Mouse (Mus musculus): ENCODE measurements around the gene Phldb3.

DNA sequence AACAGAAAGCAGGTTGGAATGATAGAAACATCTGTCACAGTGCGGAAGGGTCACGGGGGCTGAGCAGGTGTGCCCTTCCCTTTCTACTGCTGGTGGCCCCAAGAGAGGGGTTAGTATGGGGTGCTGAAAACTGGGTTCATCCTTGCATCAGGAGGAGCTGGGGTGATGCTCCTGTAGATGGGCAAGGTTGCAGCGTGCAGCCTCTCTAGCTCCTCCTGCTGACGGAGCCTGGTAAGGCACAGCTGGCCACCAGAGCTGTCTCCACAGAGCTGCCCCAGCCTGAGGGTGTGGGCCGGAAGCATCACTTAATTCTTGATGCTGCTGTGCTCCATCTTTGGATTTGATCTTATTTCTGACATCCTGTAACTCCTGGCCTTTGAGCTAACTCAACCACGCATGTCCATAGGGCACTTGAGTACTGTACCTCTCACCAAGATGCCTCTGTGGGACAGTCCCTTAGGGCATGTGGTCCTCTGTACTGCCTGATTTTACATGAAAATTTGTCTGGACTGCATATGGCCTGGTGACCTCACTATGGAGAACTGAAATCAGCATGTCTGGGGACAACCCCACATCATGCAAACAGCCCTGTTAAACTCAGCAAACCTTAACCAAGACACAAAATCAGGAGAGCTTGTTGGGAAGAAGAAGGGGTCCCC, 45.8 kb upstream of the Phldb3 start:
- peak; percentile 56; the same call in 1 of the 2 replicates for TF ChIP-seq CTCF (IDR thresholded peaks at IDR 0.05; ENCODE audit: low read depth, low read length)
- TF ChIP-seq POLR2A (IDR thresholded peaks at IDR 0.05; ENCODE audit: borderline replicate concordance, low read depth, low read length) = no peak
